Mouse (Mus musculus) small intestine, adult 2 months (tissue): ENCODE results near the gene Akap6. TPM values are rescaled to one million over a fixed set of nuclear protein-coding genes. Genes with fewer than 3 reads are reported as not detected.

Experiments
- H3K27ac ChIP-seq: fragments of 200-500 bp; 2 replicates; pipeline ENCODE4 v1.5.1; 2012; ENCODE audit warnings: low read depth, low read length, control low read depth, inconsistent platforms; ENCODE audit not compliant: insufficient read depth
- H3K27me3 ChIP-seq: fragments of 200-500 bp; 2 replicates; pipeline ENCODE4 v1.6.1; 2012; ENCODE audit warnings: mild to moderate bottlenecking, moderate library complexity, low read length, inconsistent platforms; ENCODE audit not compliant: control insufficient read depth, insufficient read depth
- H3K36me3 ChIP-seq: fragments of 200-500 bp; 2 replicates; pipeline ENCODE4 v1.6.1; 2012; ENCODE audit warnings: mild to moderate bottlenecking, low read length, control low read depth, inconsistent platforms; ENCODE audit not compliant: control insufficient read depth, insufficient read depth
- H3K4me1 ChIP-seq: fragments of 200-500 bp; 2 replicates; pipeline ENCODE4 v1.6.1; 2012; ENCODE audit warnings: low read length, inconsistent platforms, mixed read lengths; ENCODE audit not compliant: control insufficient read depth, insufficient read depth, insufficient read length
- H3K4me3 ChIP-seq: fragments of 200-500 bp; 2 replicates; pipeline ENCODE4 v1.5.1; 2012; ENCODE audit warnings: low read depth, mild to moderate bottlenecking, control low read depth, inconsistent platforms, low read length, moderate library complexity
- CTCF ChIP-seq: fragments of 200-500 bp; IDR thresholded peaks from 2 replicates; pipeline ENCODE4 v1.5.1; 2012; ENCODE audit warnings: low read depth, mild to moderate bottlenecking, control low read depth, inconsistent platforms, low read length, moderate library complexity, mixed read lengths; ENCODE audit not compliant: insufficient replicate concordance, insufficient read length; ENCODE audit errors: extremely low read depth
- POLR2A ChIP-seq: fragments of 200-500 bp; IDR thresholded peaks from 2 replicates; pipeline ENCODE4 v1.6.1; 2012; ENCODE audit warnings: low read depth, mild to moderate bottlenecking, control low read depth, inconsistent platforms, low read length, moderate library complexity
- WGBS: fragments of 180-500 bp; shearing (Covaris S2); methylation state at CpG from one replicate; pipeline ENCODE4 v1.1.7; 2018; 5-methylcytosine and 5-hydroxymethylcytosine counted together
- polyA plus RNA-seq: library from polyadenylated mRNA; depleted of rRNA; stranded (reverse); fragments of >200 nt; gene quantifications from 2 replicates; pipeline ENCODE4 v1.2.3, GENCODE M21; 2012

Akap6 gene
- polyA plus RNA-seq, 1 experiment = 0.23 TPM

- H3K27me3 ChIP-seq = no peaks in the 10 kb centered on the region
- 74% methylated on average over 3 of the region's 3 CpGs for WGBS
- no peak overlapping the region for H3K4me3 ChIP-seq
- no peaks in the 10 kb centered on the region for H3K4me1 ChIP-seq
- no peaks in the 10 kb centered on the region for H3K36me3 ChIP-seq
- TF ChIP-seq CTCF (no peak), POLR2A (no peak)
- no peak overlapping the region for H3K27ac ChIP-seq
Measured at GRCm38 (mm10) chr12:52769561-52769960, 70.4 kb downstream of the Akap6 start.

GRCm38 (mm10) chr12:52771931-52772330 lies 72.7 kb downstream of the Akap6 start:
- no peak overlapping the region for H3K27ac ChIP-seq
- H3K36me3 ChIP-seq = no peaks in the 10 kb centered on the region
- no peak overlapping the region for H3K4me3 ChIP-seq
- H3K4me1 ChIP-seq = no peaks in the 10 kb centered on the region
- WGBS = 75% methylated on average over 7 of the region's 7 CpGs
- no peaks in the 10 kb centered on the region for H3K27me3 ChIP-seq
- TF ChIP-seq CTCF (no peak), POLR2A (no peak)

GRCm38 (mm10) chr12:52772494-52773280 lies 73.5 kb downstream of the Akap6 start:
- no peaks in the 10 kb centered on the region for H3K27me3 ChIP-seq
- no peaks in the 10 kb centered on the region for H3K36me3 ChIP-seq
- no peak overlapping the region for H3K4me3 ChIP-seq
- TF ChIP-seq POLR2A (no peak), CTCF (no peak)
- WGBS = 50% methylated on average over 11 of the region's 11 CpGs
- no peak overlapping the region for H3K27ac ChIP-seq
- H3K4me1 ChIP-seq = no peaks in the 10 kb centered on the region

DNA sequence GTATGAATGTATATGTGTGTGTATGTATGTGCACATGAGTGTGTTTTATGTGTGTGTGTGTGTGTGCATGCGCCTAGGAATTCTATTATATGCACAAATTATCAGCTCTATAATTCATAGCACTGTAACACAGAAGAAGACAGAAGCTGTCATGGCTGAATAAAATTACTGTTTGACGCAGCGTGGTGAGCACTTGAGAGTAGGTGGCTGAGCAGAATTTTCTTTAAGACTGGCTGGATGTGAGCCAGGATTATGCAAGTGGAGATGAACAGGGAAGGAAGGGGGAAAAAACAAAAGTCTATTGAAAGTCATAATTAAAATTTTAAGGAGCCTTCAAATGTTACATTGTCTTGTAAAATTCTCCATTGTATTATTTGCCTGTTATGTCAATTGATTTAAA lies 74.7 kb downstream of the Akap6 start:
- TF ChIP-seq CTCF (no peak), POLR2A (no peak)
- Histone ChIP-seq H3K4me3 (no peak overlapping the region), H3K27ac (no peak overlapping the region), H3K4me1 (no peaks in the 10 kb centered on the region), H3K36me3 (no peaks in the 10 kb centered on the region), H3K27me3 (no peaks in the 10 kb centered on the region)
- WGBS = 69% methylated on average over 3 of the region's 3 CpGs

- Histone ChIP-seq H3K27me3 (no peaks in the 10 kb centered on the region), H3K27ac (no peak overlapping the region), H3K4me1 (no peaks in the 10 kb centered on the region), H3K4me3 (no peak overlapping the region), H3K36me3 (no peaks in the 10 kb centered on the region)
- 52% methylated on average over 6 of the region's 6 CpGs for WGBS
- no peak for TF ChIP-seq POLR2A
- no peak for TF ChIP-seq CTCF
Measured at GRCm38 (mm10) chr12:52774382-52774781, 75.2 kb downstream of the Akap6 start.

GRCm38 (mm10) chr12:52780216-52780615 lies 81.0 kb downstream of the Akap6 start:
- Histone ChIP-seq H3K27ac (no peak overlapping the region), H3K36me3 (no peaks in the 10 kb centered on the region), H3K4me1 (no peaks in the 10 kb centered on the region), H3K4me3 (no peak overlapping the region), H3K27me3 (no peaks in the 10 kb centered on the region)
- TF ChIP-seq POLR2A (no peak), CTCF (no peak)
- WGBS = 77% methylated on average over 5 of the region's 5 CpGs

GRCm38 (mm10) chr12:52781066-52781465 lies 81.9 kb downstream of the Akap6 start:
- no peaks in the 10 kb centered on the region for H3K4me1 ChIP-seq
- no peak for TF ChIP-seq CTCF
- no peaks in the 10 kb centered on the region for H3K36me3 ChIP-seq
- H3K27ac ChIP-seq = no peak overlapping the region
- WGBS = 67% methylated on average over 7 of the region's 7 CpGs
- H3K27me3 ChIP-seq = no peaks in the 10 kb centered on the region
- no peak overlapping the region for H3K4me3 ChIP-seq
